Comparison of ENCODE assay signal across 9 mouse cellular contexts in genomic region chr1:194588711-194589451, GRCm38 (mm10). TPM values are rescaled to one million over a fixed set of nuclear protein-coding genes. Genes with fewer than 3 reads are reported as not detected.
DNase-seq lines count a peak whose midpoint lies in the region; ATAC-seq lines count a peak whose summit lies in the region.
"Had no signal": no experiment of that assay in that cellular context is flagged by ENCODE, and none has a peak within 500 bp of the region (broad histone marks: within the 10 kb centered on the region; RNA-seq: fewer than 3 reads in every experiment).

No protein-coding gene starts in this region.

- 55% methylated on average over 1 of the region's 1 CpGs for WGBS in neural tube, embryonic 12.5 days
- WGBS in embryonic facial prominence, embryonic 15.5 days: 16% methylated on average over 1 of the region's 1 CpGs

- no peaks in the 10 kb centered on the region for H3K27me3 ChIP-seq in neural tube, embryonic 12.5 days (replicated peaks)
- H3K27me3 ChIP-seq in embryonic facial prominence, embryonic 15.5 days: no peaks in the 10 kb centered on the region

- H3K36me3 ChIP-seq in neural tube, embryonic 12.5 days: no peaks in the 10 kb centered on the region
- no peaks in the 10 kb centered on the region for H3K36me3 ChIP-seq in embryonic facial prominence, embryonic 15.5 days

- H3K4me1 ChIP-seq in neural tube, embryonic 12.5 days: peaks cover 12% of the 10 kb centered on the region; the same call in 1 of the 2 replicates
- H3K4me1 ChIP-seq in embryonic facial prominence, embryonic 15.5 days: peaks cover 20% of the 10 kb centered on the region; the same call in 1 of the 2 replicates

- H3K4me2 ChIP-seq in neural tube, embryonic 12.5 days (replicated peaks): no peak overlapping the region
- no peak overlapping the region for H3K4me2 ChIP-seq in embryonic facial prominence, embryonic 15.5 days (replicated peaks)

- no peak overlapping the region for H3K27ac ChIP-seq in neural tube, embryonic 12.5 days
- no peak overlapping the region for H3K27ac ChIP-seq in embryonic facial prominence, embryonic 15.5 days (replicated peaks)
- H3K27ac ChIP-seq: macrophage had no signal

- H3K4me3 ChIP-seq in neural tube, embryonic 12.5 days: no peak overlapping the region
- no peak overlapping the region for H3K4me3 ChIP-seq in embryonic facial prominence, embryonic 15.5 days (replicated peaks)

- DNase-seq in gastrocnemius, postnatal 10 days: peak; percentile 62
- no peak for DNase-seq in gastrocnemius, adult 18-20 months (ENCODE audit: low spot score)
- no peak for DNase-seq in neural tube, embryonic 10.5 days (ENCODE audit: extremely low spot score, low spot score)
- peak; percentile 50 for DNase-seq in kidney, postnatal 14 days
- no peak for DNase-seq in natural killer cell, adult 2 months (ENCODE audit: low spot score in 2 of 2)

- H3K9me3 ChIP-seq in neural tube, embryonic 12.5 days: no peaks in the 10 kb centered on the region
- H3K9me3 ChIP-seq in embryonic facial prominence, embryonic 15.5 days (replicated peaks): no peaks in the 10 kb centered on the region

- ATAC-seq in neural tube, embryonic 12.5 days (ENCODE audit: low FRiP score, low read depth): 0 out of 2 replicates have a peak, but pooled peaks have one; percentile 29
- ATAC-seq in embryonic facial prominence, embryonic 15.5 days (ENCODE audit: insufficient number of reproducible peaks, low FRiP score, low TSS enrichment, low read depth): peak; percentile 81
- ATAC-seq in megakaryocyte progenitor cell, adult 5-6 weeks (replicated peaks; ENCODE audit: poor library complexity): no peak

- no peak overlapping the region for H3K9ac ChIP-seq in neural tube, embryonic 12.5 days
- H3K9ac ChIP-seq in embryonic facial prominence, embryonic 15.5 days: no peak overlapping the region

RNA-seq across cellular contexts. Expression of gene Plxna2, which starts 29.1 kb away (rescaled TPM):
- total RNA-seq in gastrocnemius, postnatal 10 days (2021): 10 to 100 TPM; 15.8 to 20.0 TPM
- 10 to 100 TPM in 1 of 2 experiments, 1 to 10 TPM in 1; 9.7 to 10.3 TPM for total RNA-seq in gastrocnemius, adult 18-20 months (2021)
- polyA plus RNA-seq in neural tube, embryonic 12.5 days (2016; fragmentation: Nextera tagmentation; extraction: Ambion mirVana): 32.8 and 33.5 TPM in 2 replicates
- 11.0 and 11.5 TPM in 2 replicates for polyA plus RNA-seq in embryonic facial prominence, embryonic 15.5 days (2015; fragmentation: Nextera tagmentation; extraction: Ambion mirVana)
- total RNA-seq in megakaryocyte progenitor cell, adult 5-6 weeks (2015): 0.39 and 0.72 TPM in 2 replicates
- total RNA-seq in megakaryocyte progenitor cell, adult 5-6 weeks (2017): 0.17 and 0.34 TPM in 2 replicates

Comparison
In these comparisons a context has a peak if more than half of its experiments do, and no peak if none do; other contexts are left out.
1. DNase-seq: peak in gastrocnemius, postnatal 10 days (single experiment) and kidney, postnatal 14 days (single experiment); none in gastrocnemius, adult 18-20 months (single experiment), neural tube, embryonic 10.5 days (single experiment) and natural killer cell, adult 2 months (0 of 2).
2. RNA of gene Plxna2, which starts 29.1 kb away (total RNA-seq): 15.8 to 20.0 TPM in gastrocnemius, postnatal 10 days and 9.7 to 10.3 TPM in gastrocnemius, adult 18-20 months; 0.17 to 0.72 TPM in megakaryocyte progenitor cell, adult 5-6 weeks; every median in the first group is over 4 times any median in the second.